ENCODE assay signal across 8 mouse cellular contexts in genomic region chr3:152209177-152209966, GRCm38 (mm10). TPM values are rescaled to one million over a fixed set of nuclear protein-coding genes. Genes with fewer than 3 reads are reported as not detected.
DNase-seq lines count a peak whose midpoint lies in the region; ATAC-seq and TF ChIP-seq lines count a peak whose summit lies in the region.

No protein-coding gene starts in this region.

- H3K4me3 ChIP-seq in C2C12 (ENCODE audit: insufficient read depth, poor library complexity, severe bottlenecking): peak overlapping the region; percentile 88
- peak overlapping the region; percentile 79 for H3K4me3 ChIP-seq in cortical plate, adult 2 months (ENCODE audit: insufficient read depth, low read length)
- peak overlapping the region; percentile 64 to 97 for H3K4me3 ChIP-seq in liver, embryonic 14.5 days (ENCODE audit: insufficient read depth in 1 of 2, low read depth in 2 of 2, low read length in 2 of 2)

- no peaks in the 10 kb centered on the region for H3K27me3 ChIP-seq in C2C12 (ENCODE audit: control insufficient read depth, insufficient read depth, insufficient read length)
- no peaks in the 10 kb centered on the region for H3K27me3 ChIP-seq in liver, embryonic 14.5 days (ENCODE audit: control insufficient read depth, insufficient read depth, low read length)

- no peaks in the 10 kb centered on the region for H3K9me3 ChIP-seq in liver, embryonic 14.5 days (ENCODE audit: control insufficient read depth, low read length)

- DNase-seq in cerebellum, adult 8-10 months: peak; percentile 31
- no peak for DNase-seq in cerebellum, postnatal 10 days
- DNase-seq in heart, postnatal 10 days: peak; percentile 62 to 72
- peak in 1 of 3 experiments; percentile 44 for DNase-seq in liver, embryonic 14.5 days (ENCODE audit: low read depth in 3 of 3, low spot score in 3 of 3)
- DNase-seq in natural killer cell, adult 2 months (ENCODE audit: low spot score in 2 of 2): peak; percentile 42 to 58
- DNase-seq in spleen, postnatal 10 days (ENCODE audit: low spot score in 2 of 2): no peak

- no peak for TF ChIP-seq EP300 in liver, embryonic 14.5 days (IDR thresholded peaks at IDR 0.05; ENCODE audit: low read depth)

- peak; percentile 19 for ATAC-seq in liver, embryonic 14.5 days (ENCODE audit: insufficient read depth)

- TF ChIP-seq CTCF in C2C12 (IDR thresholded peaks at IDR 0.05; ENCODE audit: control insufficient read depth, insufficient read depth, insufficient read length): no peak
- no peak for TF ChIP-seq CTCF in cortical plate, adult 2 months (IDR thresholded peaks at IDR 0.05; ENCODE audit: extremely low read depth, insufficient read depth, low read length)
- TF ChIP-seq CTCF in liver, embryonic 14.5 days (IDR thresholded peaks at IDR 0.05; ENCODE audit: low read depth): no peak

- H3ac ChIP-seq in C2C12 (ENCODE audit: control insufficient read depth, insufficient read length, low read depth): peak overlapping the region; percentile 93

- peak overlapping the region; percentile 92 for H3K4me2 ChIP-seq in liver, embryonic 14.5 days (ENCODE audit: low read depth)

- 4% methylated on average over 25 of the region's 25 CpGs for WGBS in liver, embryonic 14.5 days (ENCODE audit: insufficient replicate concordance)

- intact Hi-C loops in heart, postnatal 10 days (cut with DNase I): no loop called here

- H3K4me1 ChIP-seq in cortical plate, adult 2 months (ENCODE audit: control insufficient read depth, insufficient read depth, low read length): peaks cover 7% of the 10 kb centered on the region
- peaks cover 17 to 20% of the 10 kb centered on the region in 2 experiments for H3K4me1 ChIP-seq in liver, embryonic 14.5 days (replicated peaks; ENCODE audit: control insufficient read depth in 2 of 2, insufficient read depth in 2 of 2, low read length in 1 of 2)

- H3K79me2 ChIP-seq in C2C12 (ENCODE audit: control insufficient read depth, insufficient read depth): peaks cover 74% of the 10 kb centered on the region

- H3K9ac ChIP-seq in liver, embryonic 14.5 days (replicated peaks): peak overlapping the region; percentile 90

- peaks cover 49% of the 10 kb centered on the region for H3K79me3 ChIP-seq in C2C12 (ENCODE audit: low read depth)

- peak overlapping the region; percentile 99 for H3K27ac ChIP-seq in cortical plate, adult 2 months (ENCODE audit: insufficient read depth, low read length)
- peak overlapping the region; percentile 92 for H3K27ac ChIP-seq in liver, embryonic 14.5 days

- peaks cover 29% of the 10 kb centered on the region for H3K36me3 ChIP-seq in C2C12 (ENCODE audit: control insufficient read depth, insufficient read depth)
- no peaks in the 10 kb centered on the region; the same call in 1 of the 2 replicates for H3K36me3 ChIP-seq in liver, embryonic 14.5 days (replicated peaks; ENCODE audit: control insufficient read depth, insufficient read depth, low read depth)

- no peak for TF ChIP-seq POLR2A in cortical plate, adult 2 months (IDR thresholded peaks at IDR 0.05; ENCODE audit: extremely low read depth, insufficient read depth, low read length)

TF ChIP-seq in C2C12, 6 proteins besides CTCF, POLR2A, EP300 and RAD21:
- TF ChIP-seq USF1 (IDR thresholded peaks at IDR 0.05; ENCODE audit: low read depth) (no peak), MAX (IDR thresholded peaks at IDR 0.05) (no peak), MYOD1 (IDR thresholded peaks at IDR 0.05; ENCODE audit: control insufficient read depth, insufficient read length, low read depth) (no peak), FOSL1 (IDR thresholded peaks at IDR 0.05; ENCODE audit: insufficient read depth, low read length, poor library complexity, severe bottlenecking) (no peak), MYOG (IDR thresholded peaks at IDR 0.05; ENCODE audit: control insufficient read depth, extremely low read depth, insufficient read length) (no peak), CEBPB (IDR thresholded peaks at IDR 0.05; ENCODE audit: low read depth) (no peak)

RNA-seq across cellular contexts. Expression of gene Dnajb4, which starts 0.7 kb away (rescaled TPM):
- 11.7 TPM for polyA plus RNA-seq in C2C12 (2012; fragmentation: generic; extraction: Trizol)
- polyA plus RNA-seq in cortical plate, adult 2 months (2012; rRNA removed): 49.7 and 50.8 TPM in 2 replicates
- 10 to 100 TPM; 70.3 to 70.6 TPM for total RNA-seq in heart, postnatal 10 days (2021)
- polyA plus RNA-seq in liver, embryonic 14.5 days (2012; rRNA removed): 10.9 and 18.3 TPM in 2 replicates
- polyA plus RNA-seq in liver, embryonic 14.5 days (2014; fragmentation: Nextera tagmentation; extraction: Ambion mirVana): 29.9 and 34.3 TPM in 2 replicates

RNA-seq across cellular contexts. Expression of gene Fubp1, which starts 0.8 kb away (rescaled TPM):
- 53.4 TPM for polyA plus RNA-seq in C2C12 (2012; fragmentation: generic; extraction: Trizol)
- polyA plus RNA-seq in cortical plate, adult 2 months (2012; rRNA removed): 88.2 and 95.0 TPM in 2 replicates
- total RNA-seq in heart, postnatal 10 days (2021): 10 to 100 TPM; 82.2 to 90.6 TPM
- 47.3 and 50.8 TPM in 2 replicates for polyA plus RNA-seq in liver, embryonic 14.5 days (2012; rRNA removed)
- 64.6 and 65.3 TPM in 2 replicates for polyA plus RNA-seq in liver, embryonic 14.5 days (2014; fragmentation: Nextera tagmentation; extraction: Ambion mirVana)

RNA-seq across cellular contexts. Expression of gene Gipc2, which starts 43.3 kb away (rescaled TPM):
- 1.2 TPM for polyA plus RNA-seq in C2C12 (2012; fragmentation: generic; extraction: Trizol)
- polyA plus RNA-seq in cortical plate, adult 2 months (2012; rRNA removed): 1.9 and 3.5 TPM in 2 replicates
- 1 to 10 TPM; 3.8 to 5.4 TPM for total RNA-seq in heart, postnatal 10 days (2021)
- 5.1 and 7.7 TPM in 2 replicates for polyA plus RNA-seq in liver, embryonic 14.5 days (2012; rRNA removed)
- polyA plus RNA-seq in liver, embryonic 14.5 days (2014; fragmentation: Nextera tagmentation; extraction: Ambion mirVana): 16.9 and 17.8 TPM in 2 replicates

RNA-seq across cellular contexts. Expression of gene Nexn, which starts 56.8 kb away (rescaled TPM):
- polyA plus RNA-seq in C2C12 (2012; fragmentation: generic; extraction: Trizol): 13.5 TPM
- 0.64 and 2.8 TPM in 2 replicates for polyA plus RNA-seq in cortical plate, adult 2 months (2012; rRNA removed)
- 100 to 1,000 TPM; 284 to 289 TPM for total RNA-seq in heart, postnatal 10 days (2021)
- polyA plus RNA-seq in liver, embryonic 14.5 days (2012; rRNA removed): 0.10 and 0.25 TPM in 2 replicates
- 0.30 and 0.69 TPM in 2 replicates for polyA plus RNA-seq in liver, embryonic 14.5 days (2014; fragmentation: Nextera tagmentation; extraction: Ambion mirVana)

Comparison
In these comparisons a context has a peak if more than half of its experiments do, and no peak if none do; other contexts are left out.
1. DNase-seq: peak in cerebellum, adult 8-10 months (single experiment), heart, postnatal 10 days (2 of 2) and natural killer cell, adult 2 months (2 of 2); none in cerebellum, postnatal 10 days (0 of 2) and spleen, postnatal 10 days (0 of 2).
2. Peak in every context shown above with its lines, with median percentiles within 50 percentile points of each other: H3K4me3 ChIP-seq.